11 mouse cellular contexts compared by ENCODE assay signal in genomic region chr9:60274503-60274902, GRCm38 (mm10).
"Had no signal": no experiment of that assay in that cellular context is flagged by ENCODE, and none has a peak within 500 bp of the region (broad histone marks: within the 10 kb centered on the region; RNA-seq: fewer than 3 reads in every experiment).

No protein-coding gene starts in this region.

- H3K9ac ChIP-seq: hindbrain, embryonic 14.5 days; limb, embryonic 12.5 days had no signal

- H3K36me3 ChIP-seq: limb, embryonic 12.5 days had no signal

- H3K9me3 ChIP-seq: limb, embryonic 12.5 days had no signal

- DNase-seq: heart, postnatal 4 days; liver; lung, postnatal 36 days; right cerebral cortex, postnatal 14 days; spleen, adult 18-20 months; thymus, adult 18-20 months; thymus, postnatal 14 days had no signal

- H3K27ac ChIP-seq: hindbrain, embryonic 14.5 days; kidney, postnatal 0 days; layer of hippocampus, adult 2 months; limb, embryonic 12.5 days had no signal

- H3K4me3 ChIP-seq: layer of hippocampus, adult 2 months; limb, embryonic 12.5 days had no signal

- H3K4me2 ChIP-seq: hindbrain, embryonic 14.5 days; limb, embryonic 12.5 days had no signal
